Comparison of ENCODE assay signal across 22 mouse cellular contexts in genomic region chr10:117576154-117576859, GRCm38 (mm10). TPM values are rescaled to one million over a fixed set of nuclear protein-coding genes. Genes with fewer than 3 reads are reported as not detected.
A peak's percentile ranks its signal among the peaks of the same experiment; 100 is the strongest.
DNase-seq lines count a peak whose midpoint lies in the region; ATAC-seq lines count a peak whose summit lies in the region.
"Had no signal": no experiment of that assay in that cellular context is flagged by ENCODE, and none has a peak within 500 bp of the region (broad histone marks: within the 10 kb centered on the region; RNA-seq: fewer than 3 reads in every experiment).

No protein-coding gene starts in this region.

- no peaks in the 10 kb centered on the region for H3K36me3 ChIP-seq in intestine, embryonic 15.5 days
- H3K36me3 ChIP-seq in limb, embryonic 10.5 days, result no peaks in the 10 kb centered on the region
- no peaks in the 10 kb centered on the region for H3K36me3 ChIP-seq in stomach, embryonic 16.5 days (ENCODE audit: control insufficient read depth, insufficient read depth, low read length)
- no peaks in the 10 kb centered on the region for H3K36me3 ChIP-seq in hindbrain, embryonic 10.5 days
- H3K36me3 ChIP-seq: embryonic facial prominence, embryonic 10.5 days; forebrain, embryonic 10.5 days; G1E; heart, embryonic 12.5 days; hindbrain, embryonic 12.5 days had no signal

- 66% methylated on average over 10 of the region's 10 CpGs for WGBS in intestine, embryonic 15.5 days
- 88% methylated on average over 10 of the region's 10 CpGs for WGBS in limb, embryonic 10.5 days
- 73% methylated on average over 10 of the region's 10 CpGs for WGBS in stomach, embryonic 16.5 days
- WGBS in hindbrain, embryonic 10.5 days, result 89% methylated on average over 10 of the region's 10 CpGs

- ATAC-seq in intestine, embryonic 15.5 days, result peak; percentile 86
- ATAC-seq in stomach, embryonic 16.5 days (ENCODE audit: insufficient read depth, low FRiP score), result no peak
- ATAC-seq: CD4-positive, CD25-positive, alpha-beta regulatory T cell, adult 4 months; forebrain, embryonic 14.5 days; hindbrain, embryonic 16.5 days had no signal

- no peak overlapping the region for H3K9ac ChIP-seq in intestine, embryonic 15.5 days
- H3K9ac ChIP-seq in stomach, embryonic 16.5 days (ENCODE audit: low read length), result no peak overlapping the region
- H3K9ac ChIP-seq: heart, embryonic 12.5 days; hindbrain, embryonic 12.5 days had no signal

- H3K27ac ChIP-seq in intestine, embryonic 15.5 days, result peak overlapping the region; percentile 67
- H3K27ac ChIP-seq in limb, embryonic 10.5 days, result peak overlapping the region; percentile 39; the same call in 1 of the 2 replicates
- peak overlapping the region; percentile 26; the same call in 1 of the 2 replicates for H3K27ac ChIP-seq in stomach, embryonic 16.5 days (ENCODE audit: low read length)
- no peak overlapping the region for H3K27ac ChIP-seq in hindbrain, embryonic 10.5 days
- H3K27ac ChIP-seq: embryonic facial prominence, embryonic 10.5 days; forebrain, embryonic 10.5 days; gastrocnemius, adult 2 months; hindbrain, embryonic 12.5 days had no signal

- no peaks in the 10 kb centered on the region for H3K9me3 ChIP-seq in intestine, embryonic 15.5 days
- H3K9me3 ChIP-seq in limb, embryonic 10.5 days (replicated peaks), result no peaks in the 10 kb centered on the region
- H3K9me3 ChIP-seq in stomach, embryonic 16.5 days (replicated peaks; ENCODE audit: control insufficient read depth, low read length), result no peaks in the 10 kb centered on the region
- no peaks in the 10 kb centered on the region for H3K9me3 ChIP-seq in hindbrain, embryonic 10.5 days
- H3K9me3 ChIP-seq: embryonic facial prominence, embryonic 10.5 days; forebrain, embryonic 10.5 days; G1E; heart, embryonic 12.5 days; hindbrain, embryonic 12.5 days had no signal

- H3K4me3 ChIP-seq in intestine, embryonic 15.5 days (replicated peaks), result no peak overlapping the region
- H3K4me3 ChIP-seq in limb, embryonic 10.5 days, result no peak overlapping the region
- no peak overlapping the region for H3K4me3 ChIP-seq in stomach, embryonic 16.5 days (replicated peaks; ENCODE audit: low read length)
- H3K4me3 ChIP-seq in hindbrain, embryonic 10.5 days, result no peak overlapping the region
- H3K4me3 ChIP-seq: embryonic facial prominence, embryonic 10.5 days; forebrain, embryonic 10.5 days; gastrocnemius, adult 2 months; heart, embryonic 12.5 days; hindbrain, embryonic 12.5 days had no signal

- H3K27me3 ChIP-seq in intestine, embryonic 15.5 days (replicated peaks), result no peaks in the 10 kb centered on the region
- peaks cover 35% of the 10 kb centered on the region for H3K27me3 ChIP-seq in limb, embryonic 10.5 days (ENCODE audit: low read depth, poor library complexity, severe bottlenecking)
- no peaks in the 10 kb centered on the region for H3K27me3 ChIP-seq in stomach, embryonic 16.5 days (ENCODE audit: control insufficient read depth, insufficient read depth, low read length)
- peaks cover 19% of the 10 kb centered on the region for H3K27me3 ChIP-seq in hindbrain, embryonic 10.5 days (ENCODE audit: insufficient read depth, poor library complexity, severe bottlenecking)

- H3K4me1 ChIP-seq in intestine, embryonic 15.5 days (replicated peaks), result no peaks in the 10 kb centered on the region
- peaks cover 37% of the 10 kb centered on the region for H3K4me1 ChIP-seq in limb, embryonic 10.5 days
- H3K4me1 ChIP-seq in stomach, embryonic 16.5 days (ENCODE audit: control insufficient read depth, insufficient read depth, low read length), result peaks cover 6% of the 10 kb centered on the region; the same call in 1 of the 2 replicates
- peaks cover 31% of the 10 kb centered on the region for H3K4me1 ChIP-seq in hindbrain, embryonic 10.5 days (replicated peaks)

- DNase-seq in adipocyte (ENCODE audit: low spot score), result peak; percentile 94
- no peak for DNase-seq in limb, embryonic 10.5 days (ENCODE audit: low spot score)
- no peak for DNase-seq in hindbrain, embryonic 10.5 days (ENCODE audit: low spot score)
- no peak for DNase-seq in thymus, adult 18-20 months
- DNase-seq in kidney, adult 9 months, result no peak
- DNase-seq: adrenal gland, postnatal 14 days; cerebellum, adult 18-20 months; cerebellum, adult 9-11 months; cerebellum, postnatal 36 days; gastrocnemius, adult 2 months; gastrocnemius, postnatal 25 days; heart, postnatal 36 days had no signal

- peak overlapping the region; percentile 41; the same call in 1 of the 2 replicates for H3K4me2 ChIP-seq in intestine, embryonic 15.5 days (replicated peaks)
- no peak overlapping the region for H3K4me2 ChIP-seq in stomach, embryonic 16.5 days (ENCODE audit: low read depth, low read length)
- H3K4me2 ChIP-seq: heart, embryonic 12.5 days; hindbrain, embryonic 12.5 days had no signal

RNA-seq across cellular contexts. Expression of gene Cpm, which starts 53.0 kb away (rescaled TPM):
- 44.4 and 50.7 TPM in 2 replicates for polyA plus RNA-seq in intestine, embryonic 15.5 days (2015; fragmentation: Nextera tagmentation; extraction: Ambion mirVana)
- 22.5 and 31.5 TPM in 2 replicates for polyA plus RNA-seq in limb, embryonic 10.5 days (2016; fragmentation: Nextera tagmentation; extraction: Ambion mirVana)
- 74.0 and 88.1 TPM in 2 replicates for polyA plus RNA-seq in stomach, embryonic 16.5 days (2015; fragmentation: Nextera tagmentation; extraction: Ambion mirVana)
- polyA plus RNA-seq in hindbrain, embryonic 10.5 days (2016; fragmentation: Nextera tagmentation; extraction: Ambion mirVana), result 5.9 and 6.0 TPM in 2 replicates
- polyA plus RNA-seq: G1E had no signal
